Mouse (Mus musculus) CH12.LX (cell line): ENCODE data around the gene Mlph. TPM values are rescaled to one million over a fixed set of nuclear protein-coding genes. Genes with fewer than 3 reads are reported as not detected.

ENCODE experiments used
- DNase-seq: peaks from one replicate; pipeline ENCODE4 v3.0.0-alpha.2; 2013; ENCODE audit errors: extremely low read depth
- H3K27ac ChIP-seq: 2 replicates; pipeline ENCODE4 v1.5.1; 2012; ENCODE audit warnings: low read depth, mild to moderate bottlenecking, control low read depth, moderate library complexity; ENCODE audit not compliant: insufficient read depth
- H3K27me3 ChIP-seq: replicated peaks from 2 replicates; pipeline ENCODE3; 2012; ENCODE audit warnings: inconsistent platforms
- H3K36me3 ChIP-seq, 2 experiments: replicated peaks in 1 of 2; 2 replicates each; pipeline versions ENCODE3 to v1.6.1; 2012; ENCODE audit warnings: inconsistent platforms in 1 of 2, low read length in 1 of 2, mild to moderate bottlenecking in 1 of 2, mixed read lengths in 1 of 2, moderate library complexity in 1 of 2; ENCODE audit not compliant: control insufficient read depth in 1 of 2, insufficient read depth in 1 of 2
- H3K4me1 ChIP-seq, 2 experiments: 2 replicates each; pipeline ENCODE4 v1.6.1; 2012; ENCODE audit warnings: inconsistent platforms in 1 of 2, moderate library complexity in 1 of 2; ENCODE audit not compliant: insufficient read depth in 2 of 2, control insufficient read depth in 1 of 2
- H3K4me2 ChIP-seq: 2 replicates; pipeline ENCODE4 v1.6.1; 2012; ENCODE audit warnings: low read depth, mild to moderate bottlenecking, control low read depth; ENCODE audit not compliant: poor library complexity, insufficient read depth, severe bottlenecking
- H3K4me3 ChIP-seq, 3 experiments: fragments of 150-350 bp in 1 of 3; sonication (generic) in 1 of 3; replicated peaks in 1 of 3; 2 replicates each; pipeline versions ENCODE3 to v1.5.1; 2011 to 2012; ENCODE audit warnings: low read depth in 2 of 3, low read length in 2 of 3, mild to moderate bottlenecking in 2 of 3, moderate library complexity in 2 of 3, control low read depth in 1 of 3, improper control_type of control experiment in 1 of 3, inconsistent platforms in 1 of 3, mixed read lengths in 1 of 3; ENCODE audit not compliant: poor library complexity in 1 of 3
- H3K79me2 ChIP-seq: replicated peaks from 2 replicates; pipeline ENCODE4 v1.6.1; 2012; ENCODE audit warnings: mild to moderate bottlenecking, moderate library complexity; ENCODE audit not compliant: control insufficient read depth, poor library complexity, insufficient read depth, severe bottlenecking; ENCODE audit errors: extremely low read depth
- H3K9ac ChIP-seq: 2 replicates; pipeline ENCODE4 v1.6.1; 2012; ENCODE audit warnings: low read depth, mild to moderate bottlenecking, control low read depth, moderate library complexity; ENCODE audit not compliant: insufficient read depth
- H3K9me3 ChIP-seq: replicated peaks from 2 replicates; pipeline ENCODE3; 2012; ENCODE audit warnings: low read length, inconsistent platforms, mixed read lengths
- BHLHE40 ChIP-seq: IDR thresholded peaks from 2 replicates; pipeline ENCODE4 v1.6.1; 2011; ENCODE audit warnings: mild to moderate bottlenecking, low read depth, low read length, improper control_type of control experiment
- CHD1 ChIP-seq: IDR thresholded peaks from 2 replicates; pipeline ENCODE4 v1.6.1; 2012; ENCODE audit warnings: low read depth, low read length, improper control_type of control experiment, inconsistent platforms
- CHD2 ChIP-seq: IDR thresholded peaks from 2 replicates; pipeline ENCODE4 v1.6.1; 2011; ENCODE audit warnings: low read length, improper control_type of control experiment
- E2F4 ChIP-seq: IDR thresholded peaks from 2 replicates; pipeline ENCODE4 v1.6.1; 2011; ENCODE audit warnings: low read depth, low read length, improper control_type of control experiment; ENCODE audit not compliant: insufficient replicate concordance
- ETS1 ChIP-seq: conservative IDR thresholded peaks from 2 replicates; pipeline ENCODE4 v1.6.1; 2012; ENCODE audit warnings: low read depth, mild to moderate bottlenecking, inconsistent platforms, low read length, improper control_type of control experiment, moderate library complexity
- GABPA ChIP-seq: IDR thresholded peaks from 2 replicates; pipeline ENCODE4 v1.6.1; 2012; ENCODE audit warnings: low read depth, low read length, improper control_type of control experiment, inconsistent platforms; ENCODE audit not compliant: insufficient replicate concordance
- HCFC1 ChIP-seq: IDR thresholded peaks from 2 replicates; pipeline ENCODE4 v1.6.1; 2012; ENCODE audit warnings: low read depth, mild to moderate bottlenecking, inconsistent platforms, low read length, improper control_type of control experiment
- IRF4 ChIP-seq: IDR thresholded peaks from 2 replicates; pipeline ENCODE4 v1.6.1; 2014; ENCODE audit warnings: low read depth, mild to moderate bottlenecking, inconsistent platforms, low read length, improper control_type of control experiment
- KAT2A ChIP-seq: IDR thresholded peaks from 2 replicates; pipeline ENCODE4 v1.6.1; 2012; ENCODE audit warnings: low read length, improper control_type of control experiment, inconsistent platforms; ENCODE audit not compliant: insufficient replicate concordance
- MAZ ChIP-seq: IDR thresholded peaks from 2 replicates; pipeline ENCODE4 v1.6.1; 2012; ENCODE audit warnings: low read depth, mild to moderate bottlenecking, inconsistent platforms, low read length, improper control_type of control experiment, moderate library complexity
- MXI1 ChIP-seq: IDR thresholded peaks from 2 replicates; pipeline ENCODE4 v1.6.1; 2011; ENCODE audit warnings: mild to moderate bottlenecking, low read depth, low read length, improper control_type of control experiment
- MYC ChIP-seq: IDR thresholded peaks from 2 replicates; pipeline ENCODE4 v1.6.1; 2011; ENCODE audit warnings: low read depth, mild to moderate bottlenecking, improper control_type of control experiment, low read length
- NRF1 ChIP-seq: IDR thresholded peaks from 2 replicates; pipeline ENCODE4 v1.6.1; 2014; ENCODE audit warnings: low read depth, mild to moderate bottlenecking, inconsistent platforms, low read length, improper control_type of control experiment, moderate library complexity
- PAX5 ChIP-seq: IDR thresholded peaks from 2 replicates; pipeline ENCODE4 v1.6.1; 2012; ENCODE audit warnings: low read length, inconsistent platforms, mixed read lengths
- RAD21 ChIP-seq: IDR thresholded peaks from 2 replicates; pipeline ENCODE4 v1.6.1; 2011; ENCODE audit warnings: low read depth, mild to moderate bottlenecking, low read length, improper control_type of control experiment, moderate library complexity
- RCOR1 ChIP-seq: conservative IDR thresholded peaks from 2 replicates; pipeline ENCODE4 v1.6.1; 2012; ENCODE audit warnings: low read depth, mild to moderate bottlenecking, inconsistent platforms, low read length, improper control_type of control experiment
- SIN3A ChIP-seq: IDR thresholded peaks from 2 replicates; pipeline ENCODE4 v1.6.1; 2012; ENCODE audit warnings: low read length, improper control_type of control experiment, inconsistent platforms
- SMC3 ChIP-seq: IDR thresholded peaks from 2 replicates; pipeline ENCODE4 v1.6.1; 2011; ENCODE audit warnings: low read depth, low read length, improper control_type of control experiment
- TBP ChIP-seq: conservative IDR thresholded peaks from 2 replicates; pipeline ENCODE4 v1.6.1; 2011; ENCODE audit warnings: low read depth, low read length, improper control_type of control experiment
- TCF12 ChIP-seq: IDR thresholded peaks from 2 replicates; pipeline ENCODE4 v1.6.1; 2014; ENCODE audit warnings: low read depth, mild to moderate bottlenecking, inconsistent platforms, low read length, improper control_type of control experiment
- UBTF ChIP-seq: IDR thresholded peaks from 2 replicates; pipeline ENCODE4 v1.6.1; 2012; ENCODE audit warnings: low read depth, mild to moderate bottlenecking, inconsistent platforms, low read length, improper control_type of control experiment, moderate library complexity
- USF1 ChIP-seq: IDR thresholded peaks from 2 replicates; pipeline ENCODE4 v1.6.1; 2014; ENCODE audit warnings: low read depth, mild to moderate bottlenecking, inconsistent platforms, low read length, improper control_type of control experiment
- USF2 ChIP-seq: conservative IDR thresholded peaks from 2 replicates; pipeline ENCODE4 v1.6.1; 2011; ENCODE audit warnings: low read depth, low read length, improper control_type of control experiment
- ZC3H11A ChIP-seq: IDR thresholded peaks from 2 replicates; pipeline ENCODE4 v1.6.1; 2012; ENCODE audit warnings: low read depth, mild to moderate bottlenecking, inconsistent platforms, low read length, improper control_type of control experiment
- ZKSCAN1 ChIP-seq: IDR thresholded peaks from 2 replicates; pipeline ENCODE4 v1.6.1; 2012; ENCODE audit warnings: low read depth, inconsistent platforms, low read length, improper control_type of control experiment, borderline replicate concordance
- ZMIZ1 ChIP-seq: IDR thresholded peaks from 2 replicates; pipeline ENCODE4 v1.6.1; 2012; ENCODE audit warnings: low read depth, mild to moderate bottlenecking, inconsistent platforms, low read length, improper control_type of control experiment
- ZNF384 ChIP-seq: IDR thresholded peaks from 2 replicates; pipeline ENCODE4 v1.6.1; 2012; ENCODE audit warnings: low read depth, low read length, improper control_type of control experiment, inconsistent platforms
- dilution Hi-C: fragments of 300-500 bp; cut with MboI; formaldehyde crosslinking; loops from 2 replicates; pipeline ENCODE4 v1.14.3; 2020; ENCODE audit warnings: low sequenced_read_pairs; ENCODE audit not compliant: extremely low pct_unique_long_range_greater_than_20kb, extremely low pct_ligation_motif_present
- in situ Hi-C: fragments of 300-500 bp; cut with MboI; formaldehyde crosslinking; loops from 3 replicates; pipeline ENCODE4 v1.14.3; 2019; ENCODE audit warnings: low sequenced_read_pairs, low pct_ligation_motif_present, low pct_unique_long_range_greater_than_20kb, mixed read lengths
- polyA plus RNA-seq: library from polyadenylated mRNA; unstranded; fragments of >175 nt; gene quantifications from 2 replicates; pipeline ENCODE4 v1.2.1, GENCODE M21; 2012; ENCODE audit warnings: low read depth; ENCODE audit not compliant: insufficient read length
- total RNA-seq, 2 experiments: library from RNA; depleted of rRNA; stranded (reverse); fragments of 300-350 nt in 1 of 2; fragments of >200 nt in 1 of 2; gene quantifications; 2 replicates each; pipeline ENCODE4 v1.2.3; 2012 to 2014

Mlph gene
- total and polyA plus RNA-seq, 3 experiments, result not detected

GRCm38 (mm10) chr1:90939980-90940379 is 25.1 kb downstream of the Mlph start:
- Histone ChIP-seq H3K4me3 (no peak overlapping the region), H3K9me3 (no peaks in the 10 kb centered on the region), H3K4me1 (no peaks in the 10 kb centered on the region), H3K4me2 (no peak overlapping the region), H3K9ac (no peak overlapping the region), H3K79me2 (no peaks in the 10 kb centered on the region), H3K27me3 (peaks cover 92% of the 10 kb centered on the region), H3K27ac (no peak overlapping the region), H3K36me3 (no peaks in the 10 kb centered on the region)
- in situ Hi-C loops (no loop called here), dilution Hi-C loops (no loop called here)
- TF ChIP-seq MXI1 (no peak), ETS1 (no peak), SIN3A (no peak), SMC3 (no peak), KAT2A (no peak), HCFC1 (no peak), TCF12 (no peak), ZKSCAN1 (no peak), MAZ (no peak)
- DNase-seq, result no peak

- DNase-seq, result peak; percentile 21
- dilution Hi-C loops, result no loop called here
These were observed 30.3 kb downstream of the Mlph start for GRCm38 (mm10) chr1:90945171-90945570.

GRCm38 (mm10) chr1:90947252-90947651 is 32.4 kb downstream of the Mlph start:
- dilution Hi-C loops, result no loop called here
- peaks cover 79% of the 10 kb centered on the region for H3K27me3 ChIP-seq
- no peaks in the 10 kb centered on the region for H3K4me1 ChIP-seq
- no peaks in the 10 kb centered on the region for H3K79me2 ChIP-seq
- H3K4me2 ChIP-seq, result no peak overlapping the region
- no peak overlapping the region for H3K4me3 ChIP-seq
- no peak for DNase-seq
- no peaks in the 10 kb centered on the region for H3K36me3 ChIP-seq
- no peak overlapping the region for H3K27ac ChIP-seq
- in situ Hi-C loops, result no loop called here
- TF ChIP-seq UBTF, result no peak
- no peak for TF ChIP-seq TBP
- no peak for TF ChIP-seq SMC3
- TF ChIP-seq GABPA, result no peak
- no peak for TF ChIP-seq CHD2
- no peak for TF ChIP-seq IRF4
- no peak for TF ChIP-seq RCOR1
- TF ChIP-seq USF2, result no peak
- TF ChIP-seq ZMIZ1, result no peak
- TF ChIP-seq E2F4, result no peak
- TF ChIP-seq BHLHE40, result no peak
- TF ChIP-seq CHD1, result no peak
- TF ChIP-seq MYC, result no peak
- TF ChIP-seq TCF12, result no peak
- no peak for TF ChIP-seq ZC3H11A
- no peak for TF ChIP-seq USF1
- TF ChIP-seq NRF1, result no peak
- no peak for TF ChIP-seq PAX5
- TF ChIP-seq RAD21, result no peak
- TF ChIP-seq, all 38 proteins: peak for 0
- no peaks in the 10 kb centered on the region for H3K9me3 ChIP-seq
- H3K9ac ChIP-seq, result no peak overlapping the region

More at GRCm38 (mm10) chr1:90945171-90945570, 30.3 kb downstream of the Mlph start:
- in situ Hi-C loops, result no loop called here
- no peak overlapping the region for H3K4me2 ChIP-seq
- H3K27me3 ChIP-seq, result peaks cover 83% of the 10 kb centered on the region
- no peak overlapping the region for H3K9ac ChIP-seq
- no peak overlapping the region for H3K27ac ChIP-seq
- H3K36me3 ChIP-seq, result no peaks in the 10 kb centered on the region
- H3K4me3 ChIP-seq, result no peak overlapping the region
- TF ChIP-seq MYC (no peak), ZKSCAN1 (no peak), ZNF384 (no peak), UBTF (no peak)
- no peaks in the 10 kb centered on the region for H3K79me2 ChIP-seq
- no peaks in the 10 kb centered on the region for H3K9me3 ChIP-seq
- H3K4me1 ChIP-seq, result no peaks in the 10 kb centered on the region
